Mouse (Mus musculus): Measurements from ENCODE around the gene Bckdhb.

- TF ChIP-seq CTCF (IDR thresholded peaks at IDR 0.05; ENCODE audit: extremely low read depth, insufficient read depth, low read length) (no peak), POLR2A (IDR thresholded peaks at IDR 0.05; ENCODE audit: extremely low read depth, insufficient read depth, low read length) (no peak)
These were observed 42.6 kb downstream of the Bckdhb start for GRCm38 (mm10) chr9:83967439-83968050.
